Mouse (Mus musculus): ENCODE data around the gene Cbx5. TPM values are rescaled to one million over a fixed set of nuclear protein-coding genes. Genes with fewer than 3 reads are reported as not detected.

Cbx5 gene
- polyA plus RNA-seq, 3 experiments from 2014 or later = 21.7 to 48.8 (median 23.8) TPM

Other genes with a start within 250 kb of the Cbx5 start
- under 1 TPM in 1 of 3 experiments, not detected in 2; 0.20 TPM for gene Hoxc8, start 249.2 kb downstream of the Cbx5 start, polyA plus RNA-seq (2017; shearing (Covaris generic))
- not detected for gene Hoxc6, start 241.6 kb downstream of the Cbx5 start, polyA plus RNA-seq (2017; shearing (Covaris generic))
- not detected for gene Hoxc4, start 220.9 kb downstream of the Cbx5 start, polyA plus RNA-seq (2017; shearing (Covaris generic))
- 1 to 10 TPM; 3.8 to 7.3 (median 6.4) TPM for gene Smug1, start 72.7 kb downstream of the Cbx5 start, polyA plus RNA-seq (2017; shearing (Covaris generic))
- gene Hnrnpa1, start 616 bp upstream of the Cbx5 start, polyA plus RNA-seq (2017; shearing (Covaris generic)) = 100 to 1,000 TPM; 360 to 441 (median 366) TPM
- 1 to 10 TPM in 2 of 3 experiments, under 1 TPM in 1; 0.96 to 1.3 (median 1.1) TPM for gene Nfe2, start 18.6 kb upstream of the Cbx5 start, polyA plus RNA-seq (2017; shearing (Covaris generic))
- 100 to 1,000 TPM; 216 to 248 (median 223) TPM for gene Copz1, start 32.9 kb upstream of the Cbx5 start, polyA plus RNA-seq (2017; shearing (Covaris generic))
- gene Gpr84, start 70.8 kb upstream of the Cbx5 start, polyA plus RNA-seq (2017; shearing (Covaris generic)) = not detected
- gene Zfp385a, start 100.3 kb upstream of the Cbx5 start, polyA plus RNA-seq (2017; shearing (Covaris generic)) = not detected
- gene Itga5, start 126.9 kb upstream of the Cbx5 start, polyA plus RNA-seq (2017; shearing (Covaris generic)) = 1 to 10 TPM in 2 of 3 experiments, under 1 TPM in 1; 0.74 to 1.8 (median 1.5) TPM
- under 1 TPM in 1 of 3 experiments, not detected in 2; 0.62 TPM for gene Gtsf1, start 190.7 kb upstream of the Cbx5 start, polyA plus RNA-seq (2017; shearing (Covaris generic))
- gene Gtsf2, start 208.7 kb upstream of the Cbx5 start, polyA plus RNA-seq (2017; shearing (Covaris generic)) = not detected
- gene Nckap1l, start 214.0 kb upstream of the Cbx5 start, polyA plus RNA-seq (2017; shearing (Covaris generic)) = 10 to 100 TPM; 78.2 to 92.5 (median 81.4) TPM